Mouse (Mus musculus): ENCODE data around the gene Rab3a.

- TF ChIP-seq GATA1 (IDR thresholded peaks at IDR 0.05; ENCODE audit: borderline replicate concordance, low read length): no peak
- TF ChIP-seq FLI1 (IDR thresholded peaks at IDR 0.05; ENCODE audit: low read length): no peak
These were observed 43.8 kb downstream of the Rab3a start for GRCm38 (mm10) chr8:70798281-70798680.
